Mouse (Mus musculus) cortical plate, adult 2 months (tissue): ENCODE results near the gene Trim38.

Source experiments
- CTCF ChIP-seq: fragments of 200-500 bp; IDR thresholded peaks from 2 replicates; pipeline ENCODE4 v1.5.1; 2011; ENCODE audit warnings: mild to moderate bottlenecking, control low read depth, low read length; ENCODE audit not compliant: insufficient read depth; ENCODE audit errors: extremely low read depth
- POLR2A ChIP-seq: fragments of 200-500 bp; IDR thresholded peaks from 2 replicates; pipeline ENCODE4 v1.6.1; 2011; ENCODE audit warnings: mild to moderate bottlenecking, low read length, control low read depth; ENCODE audit not compliant: insufficient read depth; ENCODE audit errors: extremely low read depth

DNA sequence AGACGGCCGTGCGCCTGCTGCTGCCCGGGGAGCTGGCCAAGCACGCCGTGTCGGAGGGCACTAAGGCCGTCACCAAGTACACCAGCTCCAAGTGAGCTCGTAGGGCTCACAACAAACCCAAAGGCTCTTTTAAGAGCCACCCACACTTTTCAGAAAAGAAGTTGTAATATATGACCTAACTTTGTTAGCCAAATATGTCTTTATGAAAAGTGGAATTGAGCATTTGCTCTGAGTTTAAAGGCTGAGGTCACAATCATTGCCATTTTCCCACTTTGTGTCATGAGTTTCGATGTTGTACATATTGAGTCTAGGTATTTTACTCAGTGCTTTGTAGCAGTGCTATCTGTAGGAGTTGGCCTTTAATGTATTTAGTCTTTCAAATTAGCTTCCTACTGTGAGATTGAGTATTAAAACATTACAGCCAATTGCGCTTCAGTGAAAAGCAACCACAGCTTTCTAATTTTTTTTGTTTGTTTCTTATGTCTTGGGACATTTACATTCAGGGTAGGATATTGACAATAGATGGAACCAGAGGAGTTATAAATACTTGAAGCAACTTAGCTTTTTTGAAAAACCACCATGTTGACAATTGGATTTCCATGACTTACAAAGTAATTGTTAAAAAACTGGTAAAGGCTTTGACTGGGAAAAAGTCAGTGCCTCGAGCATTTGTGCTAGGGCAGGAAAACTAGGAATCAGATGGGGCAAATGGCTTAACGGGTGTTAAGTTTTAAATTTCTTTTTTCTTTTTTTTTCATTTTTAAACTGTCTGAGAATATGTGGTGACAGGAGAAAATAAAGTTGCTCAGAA, 22.4 kb upstream of the Trim38 start:
- no peak for TF ChIP-seq CTCF
- TF ChIP-seq POLR2A, result no peak
